Mouse (Mus musculus) spleen, adult 2 months (tissue): ENCODE measurements around the gene Gadd45gip1. TPM values are rescaled to one million over a fixed set of nuclear protein-coding genes. Genes with fewer than 3 reads are reported as not detected.
"Not testable (repeated sequence)": the region's sequence is repeated elsewhere in the genome, so short reads cannot be mapped to it uniquely, and the experiment has no call there.

Experiments used
- DNase-seq, 2 experiments: peaks; one replicate each; pipeline versions ENCODE4 v3.0.0 to v3.0.0-alpha.2; 2012 to 2021; ENCODE audit warnings: low spot score in 2 of 2, low read depth in 1 of 2
- H3K27ac ChIP-seq: fragments of 200-500 bp; 2 replicates; pipeline ENCODE4 v1.5.1; 2012; ENCODE audit warnings: low read length, inconsistent platforms; ENCODE audit not compliant: insufficient read depth
- H3K27me3 ChIP-seq: fragments of 200-500 bp; 2 replicates; pipeline ENCODE4 v1.6.1; 2012; ENCODE audit warnings: mild to moderate bottlenecking, moderate library complexity, low read length, inconsistent platforms; ENCODE audit not compliant: control insufficient read depth, insufficient read depth
- H3K36me3 ChIP-seq: fragments of 200-500 bp; 2 replicates; pipeline ENCODE4 v1.6.1; 2012; ENCODE audit warnings: mild to moderate bottlenecking, low read length, inconsistent platforms; ENCODE audit not compliant: control insufficient read depth, insufficient read depth
- H3K4me1 ChIP-seq: fragments of 200-500 bp; 2 replicates; pipeline ENCODE4 v1.6.1; 2011; ENCODE audit warnings: inconsistent platforms; ENCODE audit not compliant: control insufficient read depth, insufficient read depth, insufficient read length
- H3K4me3 ChIP-seq: fragments of 200-500 bp; 2 replicates; pipeline ENCODE4 v1.5.1; 2011; ENCODE audit warnings: mild to moderate bottlenecking, inconsistent platforms; ENCODE audit not compliant: insufficient read depth, insufficient read length; ENCODE audit errors: extremely low read depth
- CTCF ChIP-seq: fragments of 200-500 bp; IDR thresholded peaks from 2 replicates; pipeline ENCODE4 v1.5.1; 2011; ENCODE audit warnings: mild to moderate bottlenecking, inconsistent platforms; ENCODE audit not compliant: insufficient read depth, insufficient read length, insufficient replicate concordance; ENCODE audit errors: extremely low read depth
- POLR2A ChIP-seq: fragments of 200-500 bp; IDR thresholded peaks from 2 replicates; pipeline ENCODE4 v1.6.1; 2011; ENCODE audit warnings: low read depth, low read length, inconsistent platforms
- WGBS: fragments of 180-500 bp; shearing (Covaris S2); methylation state at CpG from one replicate; pipeline ENCODE4 v1.1.7; 2018; 5-methylcytosine and 5-hydroxymethylcytosine counted together
- polyA plus RNA-seq: library from polyadenylated mRNA; depleted of rRNA; stranded (reverse); fragments of >200 nt; gene quantifications from 2 replicates; pipeline ENCODE4 v1.2.3, GENCODE M21; 2012

Gene Gadd45gip1
- polyA plus RNA-seq, 1 experiment, result 20.3 TPM

GRCm38 (mm10) chr8:84814555-84815441 lies 16.5 kb upstream of the Gadd45gip1 start:
- no peak for DNase-seq
- Histone ChIP-seq H3K36me3 (no peaks in the 10 kb centered on the region), H3K27me3 (0 out of 2 replicates have a peak, but pooled peaks cover 1% of the 10 kb centered on the region), H3K4me1 (peaks cover 5% of the 10 kb centered on the region; the same call in 1 of the 2 replicates), H3K4me3 (no peak overlapping the region), H3K27ac (no peak overlapping the region)
- WGBS, result 42% methylated on average over 19 of the region's 19 CpGs
- no peak for TF ChIP-seq POLR2A
- TF ChIP-seq CTCF, result no peak

GRCm38 (mm10) chr8:84815547-84815946 lies 15.8 kb upstream of the Gadd45gip1 start:
- WGBS, result 12% methylated on average over 9 of the region's 9 CpGs
- TF ChIP-seq CTCF, result peak; percentile 95
- TF ChIP-seq POLR2A, result no peak
- peak; percentile 65 to 93 for DNase-seq

GRCm38 (mm10) chr8:84816117-84816516 lies 15.2 kb upstream of the Gadd45gip1 start:
- no peak for DNase-seq
- H3K36me3 ChIP-seq, result no peaks in the 10 kb centered on the region
- no peak for TF ChIP-seq POLR2A
- no peak for TF ChIP-seq CTCF
- H3K4me1 ChIP-seq, result peaks cover 2% of the 10 kb centered on the region; the same call in 1 of the 2 replicates
- no peak overlapping the region for H3K4me3 ChIP-seq
- H3K27me3 ChIP-seq, result 0 out of 2 replicates have a peak, but pooled peaks cover 1% of the 10 kb centered on the region
- H3K27ac ChIP-seq, result no peak overlapping the region
- WGBS, result 90% methylated on average over 17 of the region's 17 CpGs

More at GRCm38 (mm10) chr8:84815547-84815946, 15.8 kb upstream of the Gadd45gip1 start:
- 0 out of 2 replicates have a peak, but pooled peaks cover 1% of the 10 kb centered on the region for H3K27me3 ChIP-seq
- H3K27ac ChIP-seq, result no peak overlapping the region
- H3K4me1 ChIP-seq, result peaks cover 5% of the 10 kb centered on the region; the same call in 1 of the 2 replicates
- no peaks in the 10 kb centered on the region for H3K36me3 ChIP-seq
- no peak overlapping the region for H3K4me3 ChIP-seq

GRCm38 (mm10) chr8:84822723-84823122 lies 8.6 kb upstream of the Gadd45gip1 start, which contains the start of gene Dand5:
Dand5 (minus strand) TSS chr8:84822823.
- Histone ChIP-seq H3K4me1 (peaks cover 10% of the 10 kb centered on the region; the same call in 1 of the 2 replicates), H3K36me3 (no peaks in the 10 kb centered on the region), H3K27me3 (no peaks in the 10 kb centered on the region), H3K27ac (no peak within 1 kb of the TSS), H3K4me3 (no peak within 1 kb of the TSS)
- no peak for DNase-seq
- 99% methylated on average over 3 of the region's 3 CpGs for WGBS
- TF ChIP-seq POLR2A, result no peak
- TF ChIP-seq CTCF, result no peak

GRCm38 (mm10) chr8:84823653-84824052 lies 7.7 kb upstream of the Gadd45gip1 start:
- 2% methylated on average over 18 of the region's 18 CpGs for WGBS
- no peak overlapping the region for H3K4me3 ChIP-seq
- no peak overlapping the region for H3K27ac ChIP-seq
- H3K27me3 ChIP-seq, result no peaks in the 10 kb centered on the region
- no peaks in the 10 kb centered on the region for H3K36me3 ChIP-seq
- DNase-seq, result peak in 1 of 2 experiments; percentile 60
- TF ChIP-seq POLR2A (no peak), CTCF (peak; percentile 80)
- H3K4me1 ChIP-seq, result peaks cover 10% of the 10 kb centered on the region; the same call in 1 of the 2 replicates

- Histone ChIP-seq H3K27ac (peak overlapping the region; percentile 77), H3K4me3 (no peak overlapping the region), H3K36me3 (no peaks in the 10 kb centered on the region), H3K27me3 (no peaks in the 10 kb centered on the region), H3K4me1 (peaks cover 10% of the 10 kb centered on the region; the same call in 1 of the 2 replicates)
- TF ChIP-seq POLR2A, result no peak
- no peak for TF ChIP-seq CTCF
- 15% methylated on average over 4 of the region's 4 CpGs for WGBS
- DNase-seq, result peak in 1 of 2 experiments; percentile 64
Observed at GRCm38 (mm10) chr8:84825636-84826035, 5.7 kb upstream of the Gadd45gip1 start.

- DNase-seq, H3K4me1 ChIP-seq, H3K27me3 ChIP-seq, H3K36me3 ChIP-seq, H3K4me3 ChIP-seq: not testable (repeated sequence)
- peak overlapping the region; percentile 77; the same call in 1 of the 2 replicates for H3K27ac ChIP-seq
- WGBS, result 81% methylated on average over 2 of the region's 2 CpGs
Observed at GRCm38 (mm10) chr8:84826518-84826917, 4.8 kb upstream of the Gadd45gip1 start.
